Mouse (Mus musculus) gastrocnemius, postnatal 10 days (tissue): ENCODE measurements at regions not wholly inside any gene's neighbourhood (a gene's known extent, or its start where the extent isn't known, plus 50 kb on each side); places are given as distances from the start of the nearest gene placed in this dataset.
A peak's percentile ranks its signal among the peaks of the same experiment; 100 is the strongest.

ENCODE experiments used
- DNase-seq: peaks from one replicate; pipeline ENCODE4 v3.0.0; 2021; ENCODE audit warnings: mixed read lengths

- no peak for DNase-seq
Measured at GRCm38 (mm10) chr7:136542896-136543295, 351.5 kb upstream of the Mgmt start.

- no peak for DNase-seq
Measured at GRCm38 (mm10) chr7:136547837-136548236, 346.6 kb upstream of the Mgmt start.

GRCm38 (mm10) chr7:136556436-136556835, 338.0 kb upstream of the Mgmt start:
- no peak for DNase-seq

GRCm38 (mm10) chr7:136559536-136559935, 334.9 kb upstream of the Mgmt start:
- no peak for DNase-seq

GRCm38 (mm10) chr7:136570911-136571310, 323.5 kb upstream of the Mgmt start:
- DNase-seq, result no peak

GRCm38 (mm10) chr7:136581896-136582295, 312.5 kb upstream of the Mgmt start:
- no peak for DNase-seq

GRCm38 (mm10) chr7:136584361-136584760, 310.1 kb upstream of the Mgmt start:
- no peak for DNase-seq

GRCm38 (mm10) chr7:136588491-136588890, 305.9 kb upstream of the Mgmt start:
- DNase-seq, result no peak

GRCm38 (mm10) chr7:136590947-136591346, 303.5 kb upstream of the Mgmt start:
- DNase-seq, result no peak

- no peak for DNase-seq
Measured at GRCm38 (mm10) chr7:136607278-136608120, 286.9 kb upstream of the Mgmt start.

GRCm38 (mm10) chr7:136613496-136613895, 280.9 kb upstream of the Mgmt start:
- no peak for DNase-seq

- no peak for DNase-seq
Measured at GRCm38 (mm10) chr7:136624496-136624895, 269.9 kb upstream of the Mgmt start.

- DNase-seq, result peak; percentile 57
Measured at GRCm38 (mm10) chr7:136631089-136631488, 263.3 kb upstream of the Mgmt start.

- DNase-seq, result no peak
Measured at GRCm38 (mm10) chr7:136640160-136640559, 254.3 kb upstream of the Mgmt start.

- DNase-seq, result no peak
Measured at GRCm38 (mm10) chr7:136640771-136641170, 253.6 kb upstream of the Mgmt start.

GRCm38 (mm10) chr7:136649796-136650195, 244.6 kb upstream of the Mgmt start:
- no peak for DNase-seq

GRCm38 (mm10) chr7:136659930-136660329, 234.5 kb upstream of the Mgmt start:
- DNase-seq, result no peak

GRCm38 (mm10) chr7:136660401-136660800, 234.0 kb upstream of the Mgmt start:
- DNase-seq, result no peak

- DNase-seq, result no peak
Measured at GRCm38 (mm10) chr7:136664424-136665082, 229.9 kb upstream of the Mgmt start.

GRCm38 (mm10) chr7:136665901-136666300, 228.5 kb upstream of the Mgmt start:
- DNase-seq, result no peak

GRCm38 (mm10) chr7:136666707-136667106, 227.7 kb upstream of the Mgmt start:
- no peak for DNase-seq

- no peak for DNase-seq
Measured at GRCm38 (mm10) chr7:136670675-136671074, 223.7 kb upstream of the Mgmt start.

- DNase-seq, result no peak
Measured at GRCm38 (mm10) chr7:136674159-136674558, 220.3 kb upstream of the Mgmt start.

GRCm38 (mm10) chr7:136675041-136675440, 219.4 kb upstream of the Mgmt start:
- peak; percentile 15 for DNase-seq
